Mouse (Mus musculus): ENCODE measurements around the gene Lzts2.

- no peak for TF ChIP-seq CTCF (IDR thresholded peaks at IDR 0.05; ENCODE audit: insufficient read depth, low read length)
- TF ChIP-seq POLR2A (IDR thresholded peaks at IDR 0.05; ENCODE audit: borderline replicate concordance, extremely low read depth, low read depth, low read length): no peak
Observed at GRCm38 (mm10) chr19:44982477-44983115, 31.6 kb upstream of the Lzts2 start.
